Mouse (Mus musculus) liver, embryonic 14.5 days (tissue): ENCODE results near the gene Cdh12.

Experiments
- CTCF ChIP-seq: IDR thresholded peaks from 2 replicates; pipeline ENCODE4 v1.5.1; 2016; ENCODE audit warnings: antibody characterized with exemption, low read depth, control low read depth
- EP300 ChIP-seq: IDR thresholded peaks from 2 replicates; pipeline ENCODE4 v1.6.1; 2016; ENCODE audit warnings: antibody characterized with exemption, low read depth

GRCm38 (mm10) chr15:21000541-21000940 lies 551.5 kb downstream of the Cdh12 start:
- no peak for TF ChIP-seq CTCF
- no peak for TF ChIP-seq EP300
